Mouse (Mus musculus): ENCODE data around the gene Ywhab.

Gene Ywhab

DNA sequence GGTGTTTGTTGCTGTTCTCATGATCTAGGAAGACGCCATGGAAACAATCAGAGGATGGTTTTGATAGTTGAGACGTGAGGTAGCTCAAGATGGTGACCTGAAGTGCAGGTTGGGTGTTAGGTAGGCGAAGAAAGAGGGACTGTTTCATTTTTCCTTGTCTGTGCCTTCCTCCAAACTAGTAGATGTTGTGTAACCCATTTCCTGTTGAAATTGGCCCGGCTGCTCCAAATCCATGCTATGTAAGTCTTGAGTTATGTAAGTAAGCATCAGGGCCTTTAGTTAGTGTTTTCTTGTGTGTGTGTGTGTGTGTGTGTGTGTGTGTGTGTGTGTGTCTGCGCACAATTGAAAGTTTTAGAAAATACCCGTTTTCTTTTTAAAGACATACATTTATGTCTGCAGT is 14.5 kb downstream of the Ywhab start:
- DNase-seq (ENCODE audit: low spot score) = no peak

GRCm38 (mm10) chr2:164010496-164010895 is 15.7 kb downstream of the Ywhab start:
- DNase-seq (ENCODE audit: low spot score) = no peak

- DNase-seq (ENCODE audit: low spot score) = no peak
Observed at GRCm38 (mm10) chr2:164010944-164011343, 16.2 kb downstream of the Ywhab start.

GRCm38 (mm10) chr2:164015304-164015703 is 20.5 kb downstream of the Ywhab start:
- no peak for DNase-seq (ENCODE audit: low spot score)

- DNase-seq (ENCODE audit: low spot score) = no peak
Observed at GRCm38 (mm10) chr2:164018910-164019309, 24.1 kb downstream of the Ywhab start.

- no peak for DNase-seq (ENCODE audit: low spot score)
Observed at GRCm38 (mm10) chr2:164019943-164020342, 25.2 kb downstream of the Ywhab start.

DNA sequence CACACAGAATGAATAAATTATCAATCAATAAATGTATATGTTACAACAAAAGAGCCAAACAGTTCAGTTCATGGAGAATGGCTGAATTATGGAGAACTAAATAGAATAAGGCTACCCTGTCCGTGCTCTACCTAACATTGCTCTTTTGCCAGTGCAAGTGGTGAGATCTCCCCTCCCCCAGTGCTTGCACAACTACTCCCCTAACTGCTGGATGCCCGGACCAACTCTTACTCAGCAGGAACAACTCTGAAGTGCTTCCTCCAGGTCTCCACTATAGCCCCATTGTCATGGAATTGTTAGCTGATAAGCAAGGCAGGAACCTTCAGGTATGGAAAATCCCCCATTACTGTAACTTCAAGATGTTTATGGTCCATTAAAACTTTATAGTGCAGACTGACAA is 27.3 kb downstream of the Ywhab start:
- DNase-seq (ENCODE audit: low spot score) = no peak

DNA sequence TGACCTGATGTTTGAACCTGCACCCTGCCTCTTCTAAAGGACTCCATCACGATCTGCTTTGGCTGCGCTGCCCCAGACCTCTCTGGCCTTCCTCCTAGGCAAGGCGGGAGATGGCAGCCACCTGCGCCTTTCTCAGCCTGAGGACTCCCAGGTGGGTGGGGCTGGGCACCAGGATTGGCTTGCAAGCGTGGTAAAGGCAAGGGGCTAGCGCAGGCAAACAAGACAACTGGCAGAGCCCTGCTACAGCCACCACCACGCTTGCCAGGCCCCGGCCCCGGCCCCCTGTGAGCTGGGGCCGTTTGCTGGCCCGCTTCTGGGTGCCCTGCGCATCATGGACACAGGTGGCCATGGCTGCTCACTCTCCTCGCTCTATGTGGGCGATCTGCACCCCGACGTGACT is 30.4 kb downstream of the Ywhab start, which contains the start of gene Pabpc1l:
Pabpc1l (plus strand) TSS at position 301 of the 400 bp plus-strand sequence.
- DNase-seq (ENCODE audit: low spot score) = no peak

DNA sequence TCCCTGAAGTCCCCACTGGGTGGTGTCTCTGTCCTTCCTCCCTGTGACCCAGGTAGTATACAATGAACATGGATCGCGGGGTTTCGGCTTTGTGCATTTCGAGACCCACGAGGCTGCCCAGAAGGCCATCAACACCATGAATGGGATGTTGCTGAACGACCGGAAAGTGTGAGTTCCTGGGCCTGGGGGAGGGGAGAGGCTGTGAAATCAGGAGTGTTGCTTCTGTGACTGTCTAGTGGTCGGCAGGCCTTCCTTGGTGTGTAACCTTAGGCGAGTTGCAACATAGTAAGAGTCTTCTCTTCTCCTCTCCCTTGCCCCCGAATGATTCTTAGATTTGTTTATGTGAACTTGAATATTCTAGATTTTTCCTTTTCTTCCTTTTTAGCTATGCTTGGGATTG is 36.4 kb downstream of the Ywhab start:
- no peak for DNase-seq (ENCODE audit: low spot score)

- DNase-seq (ENCODE audit: low spot score) = no peak
Observed at GRCm38 (mm10) chr2:164032973-164033372, 38.2 kb downstream of the Ywhab start.

DNA sequence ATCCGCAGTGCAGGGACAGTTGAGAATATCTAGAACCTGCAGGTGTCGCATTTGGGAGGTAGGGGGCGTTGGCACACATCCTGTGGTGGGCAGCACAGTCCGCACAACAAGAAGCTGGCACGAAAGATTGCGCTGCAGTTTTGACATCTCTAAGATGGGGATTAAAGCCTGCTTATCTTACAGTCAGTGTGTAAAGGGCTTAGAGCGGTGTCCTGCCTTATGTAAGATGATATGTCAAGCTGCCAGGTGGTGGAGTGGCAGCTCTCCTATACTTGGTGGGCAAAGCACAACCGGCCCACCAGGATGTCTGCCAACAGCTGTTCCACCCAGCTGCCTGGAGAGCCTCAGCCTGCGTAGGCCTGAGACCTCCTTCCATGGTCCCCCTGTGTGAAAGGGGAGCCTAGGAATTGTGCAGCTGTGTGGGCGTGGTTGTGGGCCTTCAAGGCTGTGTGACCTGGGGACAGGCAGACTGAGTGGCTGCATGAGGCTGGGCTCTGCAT is 41.8 kb downstream of the Ywhab start:
- DNase-seq (ENCODE audit: low spot score) = no peak

- DNase-seq (ENCODE audit: low spot score) = no peak
Observed at GRCm38 (mm10) chr2:164038407-164039028, 43.8 kb downstream of the Ywhab start.

- DNase-seq (ENCODE audit: low spot score) = no peak
Observed at GRCm38 (mm10) chr2:164040949-164041348, 46.2 kb downstream of the Ywhab start.

DNA sequence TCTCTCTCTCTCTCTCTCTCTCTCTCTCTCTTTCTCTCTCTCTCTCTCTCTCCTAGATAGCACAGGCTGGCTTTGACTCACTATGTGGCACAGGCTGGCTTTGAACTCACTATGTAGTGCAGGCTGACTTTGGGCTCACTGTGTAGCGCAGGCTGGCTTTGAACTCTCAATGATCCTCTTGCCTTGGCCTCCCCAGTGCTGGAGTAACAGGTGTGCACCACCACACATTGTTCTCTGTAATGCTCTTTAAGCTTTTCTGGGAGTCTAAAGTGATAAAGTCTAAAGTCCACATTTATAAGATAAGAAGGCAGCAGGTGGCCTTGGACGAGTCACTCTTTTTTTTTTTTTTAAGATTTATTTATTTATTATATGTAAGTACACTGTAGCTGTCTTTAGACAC is 46.8 kb downstream of the Ywhab start:
- no peak for DNase-seq (ENCODE audit: low spot score)

DNA sequence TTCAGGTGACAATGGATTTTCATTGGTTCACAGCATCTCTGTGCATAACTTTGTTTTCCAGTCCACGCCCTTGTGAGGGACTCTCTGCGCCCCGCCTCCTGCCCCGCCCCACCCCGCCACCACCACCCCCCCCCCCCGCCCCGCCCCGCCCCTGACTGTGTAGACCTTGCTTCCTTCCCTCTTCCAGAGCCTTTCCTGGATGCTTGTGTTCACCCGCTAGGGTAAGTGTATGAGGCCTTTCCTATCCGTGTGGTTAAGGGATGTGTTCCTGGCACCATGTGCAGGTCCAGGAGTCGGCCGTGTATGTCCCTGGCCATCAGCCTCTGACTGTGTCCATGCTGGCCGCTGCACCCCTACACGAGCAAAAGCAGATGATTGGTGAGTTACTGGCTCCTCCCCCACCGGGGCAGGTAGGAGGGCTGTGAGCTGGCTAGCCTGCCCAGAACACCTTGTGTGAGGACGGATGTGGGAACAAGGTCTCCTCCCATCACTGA is 52.5 kb downstream of the Ywhab start:
- DNase-seq (ENCODE audit: low spot score) = no peak

DNA sequence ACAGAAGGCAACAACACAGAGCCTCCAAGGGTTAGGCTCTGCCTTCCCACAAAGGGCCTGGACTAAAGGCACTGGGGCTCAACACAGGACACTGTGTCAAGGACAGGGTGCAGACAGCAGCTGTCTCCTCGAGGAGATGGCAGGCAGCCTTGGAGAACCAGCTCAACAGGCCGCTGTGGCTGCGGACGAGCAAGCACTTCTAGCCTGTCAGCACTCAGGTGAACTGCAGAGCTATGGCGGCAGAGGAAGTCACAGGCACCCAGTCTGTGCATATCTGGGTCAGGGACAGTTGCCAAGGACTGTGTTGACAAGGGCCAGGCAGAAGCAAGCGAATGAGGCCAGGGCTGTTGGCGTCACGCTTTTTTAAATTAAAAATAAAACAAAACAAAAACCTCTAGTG is 59.0 kb downstream of the Ywhab start:
- no peak for DNase-seq (ENCODE audit: low spot score)

DNA sequence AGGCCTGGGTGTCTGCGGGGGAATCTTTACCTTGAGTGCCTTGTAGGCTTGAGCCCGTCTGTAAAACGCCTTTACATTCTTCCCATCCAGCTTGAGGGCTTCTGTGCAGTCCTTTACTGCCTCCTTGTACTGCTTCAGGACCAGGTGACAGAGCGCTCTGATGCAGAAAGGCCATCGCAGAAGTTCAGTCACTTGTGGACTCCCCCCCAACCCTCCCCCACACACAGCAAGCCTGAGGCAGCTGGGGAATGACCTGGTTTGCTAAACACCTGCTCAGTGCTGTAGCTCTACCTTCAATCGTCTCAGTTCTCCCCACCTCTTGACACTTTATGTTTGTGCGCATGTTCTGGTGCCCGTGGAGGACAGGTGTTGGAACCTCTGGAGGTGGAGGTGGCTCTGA is 59.9 kb downstream of the Ywhab start:
- DNase-seq (ENCODE audit: low spot score) = no peak

GRCm38 (mm10) chr2:164059634-164060235 is 65.0 kb downstream of the Ywhab start:
- no peak for DNase-seq (ENCODE audit: low spot score)

All from ovary, postnatal 10 days (tissue).